Mouse (Mus musculus) cerebellum, adult 18-20 months (tissue): Measurements from ENCODE around the gene Scmh1.
"Not testable (repeated sequence)": the region's sequence is repeated elsewhere in the genome, so short reads cannot be mapped to it uniquely, and the experiment has no call there.

Experiments used
- DNase-seq, 2 experiments: peaks; one replicate each; pipeline ENCODE4 v3.0.0; 2021

Scmh1 gene

GRCm38 (mm10) chr4:120405144-120405805 is at the start of gene Scmh1:
Gene Scmh1 (plus strand): TSS chr4:120405281.
- peak; percentile 53 to 73 for DNase-seq

GRCm38 (mm10) chr4:120360011-120360521 is 45.0 kb upstream of the Scmh1 start:
- DNase-seq = no peak

GRCm38 (mm10) chr4:120364729-120365128 is 40.4 kb upstream of the Scmh1 start:
- DNase-seq = no peak

GRCm38 (mm10) chr4:120365456-120365855 is 39.6 kb upstream of the Scmh1 start:
- no peak for DNase-seq

GRCm38 (mm10) chr4:120368031-120368430 is 37.0 kb upstream of the Scmh1 start:
- DNase-seq = no peak

- DNase-seq = peak; percentile 66 to 71
Observed at GRCm38 (mm10) chr4:120368663-120369062, 36.4 kb upstream of the Scmh1 start.

- no peak for DNase-seq
Observed at GRCm38 (mm10) chr4:120369156-120369555, 35.9 kb upstream of the Scmh1 start.

- no peak for DNase-seq
Observed at GRCm38 (mm10) chr4:120369861-120370366, 35.2 kb upstream of the Scmh1 start.

GRCm38 (mm10) chr4:120372838-120373237 is 32.2 kb upstream of the Scmh1 start:
- DNase-seq = no peak

GRCm38 (mm10) chr4:120373813-120374212 is 31.3 kb upstream of the Scmh1 start:
- no peak for DNase-seq

- DNase-seq = peak; percentile 70 to 78
Observed at GRCm38 (mm10) chr4:120380811-120381391, 24.2 kb upstream of the Scmh1 start.

GRCm38 (mm10) chr4:120385496-120385895 is 19.6 kb upstream of the Scmh1 start:
- DNase-seq = no peak

GRCm38 (mm10) chr4:120387496-120387895 is 17.6 kb upstream of the Scmh1 start:
- peak; percentile 30 to 42 for DNase-seq

- no peak for DNase-seq
Observed at GRCm38 (mm10) chr4:120387968-120388367, 17.1 kb upstream of the Scmh1 start.

GRCm38 (mm10) chr4:120388998-120389542 is 16.0 kb upstream of the Scmh1 start:
- DNase-seq = no peak

- no peak for DNase-seq
Observed at GRCm38 (mm10) chr4:120389546-120389945, 15.5 kb upstream of the Scmh1 start.

- DNase-seq = no peak
Observed at GRCm38 (mm10) chr4:120391591-120391990, 13.5 kb upstream of the Scmh1 start.

- DNase-seq = no peak
Observed at GRCm38 (mm10) chr4:120392341-120392740, 12.7 kb upstream of the Scmh1 start.

- no peak for DNase-seq
Observed at GRCm38 (mm10) chr4:120392748-120393147, 12.3 kb upstream of the Scmh1 start.

GRCm38 (mm10) chr4:120400251-120400650 is 4.8 kb upstream of the Scmh1 start:
- no peak for DNase-seq

GRCm38 (mm10) chr4:120402105-120402504 is 3.0 kb upstream of the Scmh1 start:
- not testable (repeated sequence) for DNase-seq

- DNase-seq = no peak
Observed at GRCm38 (mm10) chr4:120404247-120404646, 834 bp upstream of the Scmh1 start.

- DNase-seq = no peak
Observed at GRCm38 (mm10) chr4:120404778-120405143, 320 bp upstream of the Scmh1 start.
